Mouse (Mus musculus): Measurements from ENCODE around the gene Ptpa.
"Not testable (repeated sequence)": the region's sequence is repeated elsewhere in the genome, so short reads cannot be mapped to it uniquely, and the experiment has no call there.

Gene Ptpa

GRCm38 (mm10) chr2:30402351-30402826 lies 13.4 kb upstream of the Ptpa start:
- peak; percentile 67 for DNase-seq (ENCODE audit: low read depth, low spot score)

DNA sequence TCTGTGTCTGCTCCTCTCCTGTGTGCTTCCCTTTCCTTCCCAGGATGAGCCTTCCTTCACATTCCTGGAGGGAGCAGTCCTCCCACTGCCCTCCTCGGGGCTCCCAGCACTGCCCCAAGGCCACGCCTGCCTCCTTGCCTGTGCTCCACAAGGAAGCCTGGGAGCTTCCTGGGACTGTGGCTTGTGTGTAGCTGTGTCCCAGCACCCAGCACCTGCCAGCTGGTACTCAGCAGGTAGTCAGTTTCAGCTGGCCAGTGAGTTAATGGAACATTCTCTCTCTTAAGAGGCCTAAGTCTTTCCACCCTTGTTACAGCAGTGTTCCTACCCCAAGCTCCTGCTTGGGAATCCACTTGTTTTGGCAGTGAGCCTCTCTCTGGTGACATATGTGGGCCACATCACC lies 13.0 kb upstream of the Ptpa start:
- DNase-seq (ENCODE audit: low read depth, low spot score) = no peak

GRCm38 (mm10) chr2:30403870-30404269 lies 12.0 kb upstream of the Ptpa start:
- no peak for DNase-seq (ENCODE audit: low read depth, low spot score)

DNA sequence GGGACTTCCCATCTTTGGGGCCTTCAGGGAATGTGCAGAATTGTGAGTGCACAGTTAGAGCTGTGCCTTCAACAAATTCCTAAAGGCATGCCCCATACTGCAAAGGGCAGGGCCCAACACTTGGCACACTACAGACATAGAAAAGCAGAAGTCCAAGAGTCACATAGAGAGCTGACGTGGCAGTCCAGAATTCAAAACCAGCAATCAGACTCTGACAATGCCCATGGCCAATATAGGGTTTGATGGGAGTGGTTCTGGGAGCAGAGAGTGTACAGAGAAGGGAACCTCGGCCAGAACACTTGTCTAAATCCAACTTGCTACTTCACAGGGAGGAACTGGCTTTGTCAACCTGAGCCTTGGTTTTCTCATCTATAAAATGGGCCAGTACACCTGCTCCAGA lies 8.6 kb upstream of the Ptpa start:
- DNase-seq (ENCODE audit: low read depth, low spot score) = no peak

GRCm38 (mm10) chr2:30407778-30408177 lies 8.1 kb upstream of the Ptpa start:
- no peak for DNase-seq (ENCODE audit: low read depth, low spot score)

GRCm38 (mm10) chr2:30408452-30409100 lies 7.3 kb upstream of the Ptpa start:
- DNase-seq (ENCODE audit: low read depth, low spot score) = no peak

DNA sequence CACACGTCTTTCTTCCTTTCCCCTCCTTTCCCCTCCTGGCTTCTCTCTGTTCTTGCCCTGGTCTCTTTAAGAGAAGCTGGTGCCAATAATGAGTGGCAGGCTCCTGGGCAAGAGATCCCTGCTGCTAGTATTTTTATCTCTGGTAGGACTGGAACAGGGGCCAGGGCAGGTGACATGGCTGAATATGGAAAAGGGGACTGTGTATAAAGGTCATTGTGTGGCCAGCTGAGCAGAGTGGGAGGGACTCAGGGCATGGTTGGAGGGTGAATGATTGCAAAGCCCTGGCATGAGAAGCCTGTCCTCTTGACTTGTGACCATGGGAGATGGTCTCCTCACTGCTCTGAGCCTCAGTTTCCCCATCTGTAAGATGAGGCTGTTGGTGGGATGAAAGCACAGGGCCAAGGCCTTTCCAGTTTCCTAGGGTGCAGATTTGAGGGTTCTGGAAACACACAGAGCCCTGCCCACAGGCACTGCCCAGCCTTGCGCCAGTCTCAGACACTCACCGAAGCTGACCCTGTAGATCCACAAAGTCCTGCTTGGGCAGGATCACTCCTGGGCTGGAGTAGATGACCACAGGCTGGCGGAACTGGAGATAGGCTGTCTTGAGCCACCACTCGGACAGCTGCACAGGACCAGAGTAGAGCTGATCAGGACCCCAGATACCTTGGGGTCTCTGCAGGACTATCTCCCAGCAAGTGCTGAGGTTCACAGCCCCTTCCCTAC lies 6.2 kb upstream of the Ptpa start:
- no peak for DNase-seq (ENCODE audit: low read depth, low spot score)

DNA sequence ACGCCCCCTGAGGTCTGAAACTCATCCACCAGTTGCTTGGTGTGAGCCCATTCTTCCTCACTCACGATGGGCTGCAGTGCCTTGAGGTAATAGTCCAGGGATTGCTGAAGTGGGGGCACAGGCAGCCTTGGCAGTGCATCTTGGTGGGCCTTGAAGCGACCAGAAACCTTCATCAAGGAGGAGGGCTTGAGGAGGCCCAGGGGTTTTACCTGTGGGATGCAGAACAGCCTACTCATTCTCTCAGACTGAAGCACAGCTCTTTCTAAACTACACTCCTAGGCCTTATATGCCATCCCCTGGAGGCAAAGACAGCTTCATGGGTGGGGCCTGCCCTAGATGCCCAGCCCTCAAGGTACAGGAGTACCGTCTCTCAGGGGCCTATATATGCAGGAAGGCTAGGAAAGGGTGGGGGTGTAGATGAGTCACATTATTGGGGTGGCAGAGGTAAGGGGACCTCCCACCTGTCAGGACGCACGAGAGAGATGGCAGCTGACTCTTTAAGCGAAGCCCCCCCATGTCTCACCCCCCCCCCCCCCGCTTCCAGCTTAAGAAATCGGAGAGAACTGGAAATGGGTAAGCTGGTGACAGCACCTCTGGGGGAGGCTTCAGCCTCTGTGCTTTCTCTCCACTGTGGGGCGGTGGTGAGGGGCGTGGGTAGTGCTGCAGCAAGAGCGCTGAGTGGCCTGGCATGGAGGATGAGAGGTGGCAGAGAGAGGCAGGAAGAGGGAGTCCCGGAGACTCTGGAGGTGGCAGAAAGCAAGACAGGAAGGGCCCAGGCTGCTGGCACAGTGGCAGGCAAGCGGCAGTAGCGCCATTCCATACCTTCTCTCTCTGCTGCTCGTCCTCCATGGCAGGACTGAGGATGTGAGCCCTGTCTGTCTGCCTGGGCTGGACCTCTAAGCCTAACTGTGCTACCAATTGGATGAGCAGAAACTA lies 2.5 kb upstream of the Ptpa start:
- peak; percentile 89 for DNase-seq (ENCODE audit: low read depth, low spot score)

DNA sequence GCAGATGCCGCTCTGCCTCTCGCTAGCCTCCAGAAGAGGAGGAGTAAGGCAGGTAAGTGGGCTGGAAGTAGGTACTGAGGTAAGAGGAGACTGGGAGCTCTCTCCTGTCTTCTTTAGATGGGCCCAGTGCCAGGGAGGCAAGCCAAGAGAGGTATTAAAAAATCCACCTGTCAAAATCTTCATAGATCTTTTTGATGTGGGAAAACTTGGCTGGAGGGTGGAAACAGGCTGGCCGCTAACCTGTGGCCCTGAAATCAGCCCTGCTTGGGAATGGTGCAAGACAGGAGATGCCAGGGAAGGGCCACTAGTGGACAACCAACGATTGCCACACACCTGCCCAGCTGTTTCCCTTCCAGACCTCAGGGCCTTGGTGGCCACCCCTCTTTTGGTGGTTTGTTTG lies 1.7 kb upstream of the Ptpa start:
- DNase-seq (ENCODE audit: low read depth, low spot score) = peak; percentile 42

- DNase-seq (ENCODE audit: low read depth, low spot score) = no peak
Measured at GRCm38 (mm10) chr2:30414681-30415080, 1.2 kb upstream of the Ptpa start.

GRCm38 (mm10) chr2:30415157-30415935 lies 493 bp upstream of the Ptpa start, which contains the start of gene Crat:
Gene Crat, minus strand, starts transcription at chr2:30415813.
- peak; percentile 95 for DNase-seq (ENCODE audit: low read depth, low spot score)

DNA sequence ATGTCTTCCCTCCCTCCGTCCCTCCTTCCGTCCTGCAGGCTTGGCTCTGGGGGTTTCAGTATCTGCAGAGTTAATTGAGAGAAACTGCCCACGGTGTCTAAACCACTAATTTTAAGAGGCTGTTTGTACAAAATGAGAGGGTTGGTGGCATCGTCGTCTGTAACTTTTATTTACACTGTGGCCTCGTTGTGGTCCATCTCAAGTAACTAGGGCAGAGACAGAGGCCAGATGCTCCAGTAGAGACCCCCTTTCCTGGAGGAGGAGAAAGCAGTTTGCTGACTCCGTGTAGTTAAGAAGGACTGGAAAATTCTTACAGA lies 768 bp downstream of the Ptpa start:
- no peak for DNase-seq (ENCODE audit: low read depth, low spot score)

DNA sequence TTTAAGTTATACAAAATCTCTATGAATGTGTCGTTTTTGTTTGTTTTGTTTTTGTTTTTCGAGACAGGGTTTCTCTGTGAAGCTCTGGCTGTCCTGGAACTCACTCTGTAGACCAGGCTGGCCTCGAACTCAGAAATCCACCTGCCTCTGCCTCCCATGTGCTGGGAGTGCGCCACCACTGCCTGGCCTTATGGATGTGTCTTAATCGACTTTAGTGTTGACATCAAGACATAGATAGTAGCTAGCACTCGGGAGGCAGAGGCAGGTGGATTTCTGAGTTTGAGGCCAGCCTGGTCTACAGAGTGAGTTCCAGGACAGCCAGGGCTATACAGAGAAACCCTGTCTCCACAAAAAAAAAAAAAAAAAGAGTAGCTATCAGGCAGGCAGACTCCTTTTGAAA lies 1.3 kb downstream of the Ptpa start:
- not testable (repeated sequence) for DNase-seq (ENCODE audit: low read depth, low spot score)

DNA sequence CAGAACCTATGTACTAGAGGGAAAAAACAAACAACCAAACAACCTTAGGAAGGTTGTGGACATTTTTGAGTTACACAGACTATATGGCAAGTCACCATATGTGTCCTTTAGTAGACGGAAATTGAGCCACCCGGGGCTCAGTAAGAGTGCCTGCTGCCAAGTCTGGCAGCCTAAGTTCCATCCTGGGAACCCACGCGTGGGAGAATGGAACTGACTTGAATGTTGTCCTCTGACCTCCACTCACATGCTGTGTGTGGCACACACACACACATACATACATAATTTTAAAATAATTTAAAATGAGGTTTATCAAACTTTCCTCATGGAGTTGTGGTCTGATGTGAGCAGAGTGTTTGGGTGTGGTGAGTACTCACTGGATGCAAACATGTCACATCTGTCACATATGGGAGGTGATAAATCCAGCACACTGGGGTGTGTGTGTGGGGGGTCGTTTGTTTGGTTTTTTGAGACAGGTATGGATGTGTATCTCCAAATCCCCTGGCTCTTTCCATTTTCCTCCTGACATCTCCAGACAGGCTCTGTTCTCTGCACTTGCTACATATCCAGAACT lies 1.8 kb downstream of the Ptpa start:
- DNase-seq (ENCODE audit: low read depth, low spot score) = no peak

DNA sequence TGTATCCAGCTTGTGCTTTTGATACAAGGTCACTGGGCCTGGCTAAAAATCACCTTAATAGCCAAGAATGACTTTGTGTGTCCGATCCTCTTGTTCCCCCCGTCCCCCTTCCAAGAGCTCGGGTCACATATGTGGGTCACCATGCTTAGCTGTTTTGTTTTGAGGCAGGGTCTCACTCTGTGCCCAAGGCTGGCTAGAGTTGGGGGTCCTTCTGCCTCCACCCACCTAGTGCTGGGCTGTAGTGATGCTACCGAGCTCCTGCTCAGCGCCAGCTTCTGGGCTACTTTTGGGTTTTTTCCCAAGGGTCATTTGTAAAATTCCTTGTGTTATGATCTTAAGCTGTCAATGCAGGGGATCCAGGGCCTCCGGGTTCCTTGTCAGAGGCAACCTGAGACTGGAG lies 2.4 kb downstream of the Ptpa start:
- DNase-seq (ENCODE audit: low read depth, low spot score) = no peak

GRCm38 (mm10) chr2:30419112-30419511 lies 3.3 kb downstream of the Ptpa start:
- DNase-seq (ENCODE audit: low read depth, low spot score) = peak; percentile 61

DNA sequence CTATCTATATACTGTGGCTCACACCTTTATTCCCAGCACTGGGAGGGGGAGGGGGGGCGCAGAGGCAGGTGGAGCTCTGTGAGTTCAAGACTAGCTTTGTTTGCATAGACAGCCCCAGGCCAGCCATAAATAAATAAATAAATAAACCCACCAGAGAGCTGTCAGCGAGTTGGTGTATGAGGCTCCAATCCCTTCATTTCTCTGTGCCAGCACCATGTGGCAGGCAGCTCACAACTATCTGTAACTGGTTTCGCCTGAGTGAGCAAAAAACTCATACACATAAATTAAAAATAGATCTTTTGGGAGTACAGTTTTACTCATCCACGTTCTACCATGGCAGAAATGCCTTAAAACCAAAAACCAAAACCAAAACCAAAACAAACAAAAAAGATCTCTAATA lies 5.6 kb downstream of the Ptpa start:
- DNase-seq (ENCODE audit: low read depth, low spot score) = peak; percentile 53

- DNase-seq (ENCODE audit: low read depth, low spot score) = peak; percentile 79
Measured at GRCm38 (mm10) chr2:30429156-30429555, 13.3 kb downstream of the Ptpa start.

GRCm38 (mm10) chr2:30435326-30436155 lies 19.7 kb downstream of the Ptpa start:
- DNase-seq (ENCODE audit: low read depth, low spot score) = peak; percentile 86

DNA sequence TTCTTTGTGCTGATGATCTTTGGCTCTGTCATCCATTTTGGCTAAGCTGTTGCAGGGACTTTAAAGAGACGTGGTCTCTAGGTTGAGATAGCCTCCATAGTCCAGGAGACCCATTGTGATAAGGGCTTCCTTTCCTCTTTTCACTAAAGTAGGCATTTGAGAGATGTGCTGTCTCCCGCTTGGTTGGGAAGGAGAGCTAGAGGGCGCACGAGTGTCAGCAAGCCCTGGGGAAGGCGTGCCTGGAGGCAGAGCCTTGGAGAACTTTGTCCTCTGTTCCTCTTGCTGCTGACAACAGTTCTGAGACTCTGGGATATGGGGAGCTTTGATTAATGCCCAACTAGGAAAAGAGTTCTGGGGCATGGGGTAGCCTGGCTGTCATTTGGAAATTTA lies 20.3 kb downstream of the Ptpa start:
- DNase-seq (ENCODE audit: low read depth, low spot score) = no peak

Measured in brain, adult 2 months (tissue).